Mouse (Mus musculus) hindbrain, embryonic 13.5 days (tissue): ENCODE results near the gene Cadm2. TPM values are rescaled to one million over a fixed set of nuclear protein-coding genes. Genes with fewer than 3 reads are reported as not detected.

ENCODE experiments used
- ATAC-seq: fragments of 200-750 bp; cut with Nextera tagmentation; 2 replicates; pipeline ENCODE4 v1.8.0; 2017; ENCODE audit warnings: moderate TSS enrichment; ENCODE audit not compliant: low FRiP score
- H3K27ac ChIP-seq: fragments of 300-500 bp; sonication (generic); 2 replicates; pipeline ENCODE4 v1.5.1; 2015; ENCODE audit warnings: inconsistent platforms, mild to moderate bottlenecking, moderate library complexity
- H3K27me3 ChIP-seq: fragments of 300-500 bp; sonication (generic); 2 replicates; pipeline ENCODE4 v1.6.1; 2015; ENCODE audit warnings: mild to moderate bottlenecking, inconsistent platforms
- H3K36me3 ChIP-seq: fragments of 300-500 bp; sonication (generic); 2 replicates; pipeline ENCODE4 v1.6.1; 2015; ENCODE audit warnings: mild to moderate bottlenecking, inconsistent platforms
- H3K4me1 ChIP-seq: fragments of 300-500 bp; sonication (generic); replicated peaks from 2 replicates; pipeline ENCODE4 v1.6.1; 2015; ENCODE audit warnings: inconsistent platforms
- H3K4me2 ChIP-seq: fragments of 300-500 bp; sonication (generic); 2 replicates; pipeline ENCODE4 v1.6.1; 2015; ENCODE audit warnings: inconsistent platforms, mild to moderate bottlenecking, moderate library complexity
- H3K4me3 ChIP-seq: fragments of 300-500 bp; sonication (generic); 2 replicates; pipeline ENCODE4 v1.5.1; 2015; ENCODE audit warnings: mild to moderate bottlenecking, inconsistent platforms
- H3K9ac ChIP-seq: fragments of 300-500 bp; sonication (generic); 2 replicates; pipeline ENCODE4 v1.6.1; 2015; ENCODE audit warnings: mild to moderate bottlenecking, inconsistent platforms
- H3K9me3 ChIP-seq: fragments of 300-500 bp; sonication (generic); 2 replicates; pipeline ENCODE4 v1.6.1; 2016; ENCODE audit warnings: inconsistent platforms
- WGBS: fragments of 180-500 bp; shearing (Covaris S2); methylation state at CpG from one replicate; pipeline ENCODE4 v1.1.7; 2015; 5-methylcytosine and 5-hydroxymethylcytosine counted together
- polyA plus RNA-seq: library from polyadenylated mRNA; unstranded; fragments of >200 nt; fragmentation: Nextera tagmentation; extraction: Ambion mirVana; gene quantifications from 2 replicates; pipeline ENCODE4 v1.2.1, GENCODE M21; 2015

The Cadm2 gene
- polyA plus RNA-seq, 1 experiment from 2014 or later, result 31.4 TPM

DNA sequence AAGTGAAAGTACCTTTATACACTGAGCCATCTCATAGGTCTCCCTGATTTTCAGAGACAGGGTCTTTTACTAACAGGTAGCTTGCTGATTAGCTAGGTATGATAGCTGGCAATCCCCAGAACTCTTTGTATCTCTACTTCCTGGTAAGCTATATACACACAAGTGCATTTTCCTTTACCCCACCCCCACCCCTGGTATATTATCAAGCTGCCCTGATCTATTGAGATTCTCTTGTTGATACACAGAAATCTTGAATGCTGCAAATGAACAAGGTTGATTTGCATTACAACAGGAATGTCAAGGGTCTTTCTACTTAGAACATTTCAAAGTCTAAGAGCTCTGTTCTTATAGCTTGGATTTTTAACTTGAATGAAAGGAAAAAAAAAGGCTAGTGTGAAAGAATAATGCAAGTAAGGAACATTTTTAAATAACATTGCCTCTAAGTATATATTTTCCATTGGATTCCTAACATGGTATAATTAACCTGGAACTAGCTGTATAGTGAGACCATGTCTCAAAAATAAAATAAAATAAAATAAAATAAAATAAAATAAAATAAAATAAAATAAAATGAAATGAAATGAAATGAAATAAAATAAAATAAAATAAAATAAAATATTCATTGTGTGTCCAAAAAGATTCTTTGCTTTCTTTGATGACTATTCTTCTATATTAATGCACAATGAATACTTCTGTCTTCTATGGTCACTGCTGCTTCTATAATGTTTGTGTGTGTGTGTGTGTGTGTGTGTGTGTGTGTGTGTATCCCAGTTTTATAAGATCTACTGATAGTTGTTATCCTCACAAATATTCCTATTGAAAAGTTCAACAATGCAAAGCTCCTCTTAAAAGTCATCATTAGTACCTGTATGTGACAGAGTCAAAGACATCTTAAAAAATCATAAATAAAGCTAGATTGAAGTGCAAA, 858.9 kb downstream of the Cadm2 start:
- Histone ChIP-seq H3K9ac (no peak overlapping the region), H3K4me3 (no peak overlapping the region), H3K27me3 (no peaks in the 10 kb centered on the region), H3K4me1 (no peaks in the 10 kb centered on the region), H3K36me3 (no peaks in the 10 kb centered on the region), H3K4me2 (no peak overlapping the region), H3K27ac (no peak overlapping the region), H3K9me3 (no peaks in the 10 kb centered on the region)
- ATAC-seq, result no peak

DNA sequence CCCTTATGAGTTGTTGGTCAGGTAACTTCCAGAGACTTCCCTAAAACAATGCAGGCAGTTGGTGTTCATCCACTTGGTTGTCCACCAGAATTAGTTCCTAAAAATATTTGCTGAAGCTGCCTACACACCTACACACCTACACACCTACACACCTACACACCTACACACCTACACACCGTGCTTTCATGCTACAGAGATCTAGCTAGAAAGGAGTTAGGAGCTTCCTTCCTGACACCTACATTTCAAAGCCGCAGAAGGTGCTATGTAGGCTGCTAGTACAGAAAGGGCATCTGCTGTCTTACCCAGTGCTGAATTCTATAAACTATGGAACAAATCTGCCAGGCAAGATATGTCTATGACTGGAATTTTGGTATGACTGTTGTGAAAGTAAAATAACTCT, 872.2 kb downstream of the Cadm2 start:
- Histone ChIP-seq H3K4me2 (no peak overlapping the region), H3K9me3 (no peaks in the 10 kb centered on the region), H3K9ac (no peak overlapping the region), H3K27ac (no peak overlapping the region), H3K27me3 (no peaks in the 10 kb centered on the region), H3K36me3 (no peaks in the 10 kb centered on the region), H3K4me3 (no peak overlapping the region), H3K4me1 (no peaks in the 10 kb centered on the region)
- 89% methylated on average over 2 of the region's 2 CpGs for WGBS
- ATAC-seq, result no peak

DNA sequence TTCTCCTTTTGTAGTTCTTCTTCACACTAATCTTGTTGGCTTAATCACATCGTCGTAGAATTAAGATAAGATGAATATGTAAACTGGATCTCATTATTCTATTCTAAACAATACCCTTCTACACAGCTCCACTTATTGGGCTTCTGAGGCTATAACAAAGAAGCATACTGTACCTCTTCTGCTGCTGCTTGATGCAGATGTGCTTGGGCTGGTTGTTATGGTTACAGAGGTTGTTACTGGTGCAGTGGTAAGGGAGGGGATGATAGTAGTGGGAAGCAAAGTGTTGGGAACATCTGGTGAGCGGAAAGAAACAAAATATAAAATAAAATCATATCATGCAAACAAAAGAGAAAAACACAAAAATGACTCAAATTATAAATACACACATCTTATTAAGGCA, 889.5 kb downstream of the Cadm2 start:
- H3K9ac ChIP-seq, result no peak overlapping the region
- H3K4me3 ChIP-seq, result no peak overlapping the region
- WGBS, result 50% methylated on average over 3 of the region's 3 CpGs
- ATAC-seq, result peak; percentile 88; the same call in 1 of the 2 replicates
- no peaks in the 10 kb centered on the region for H3K9me3 ChIP-seq
- no peaks in the 10 kb centered on the region for H3K36me3 ChIP-seq
- no peak overlapping the region for H3K4me2 ChIP-seq
- no peaks in the 10 kb centered on the region for H3K4me1 ChIP-seq
- H3K27me3 ChIP-seq, result no peaks in the 10 kb centered on the region
- no peak overlapping the region for H3K27ac ChIP-seq

DNA sequence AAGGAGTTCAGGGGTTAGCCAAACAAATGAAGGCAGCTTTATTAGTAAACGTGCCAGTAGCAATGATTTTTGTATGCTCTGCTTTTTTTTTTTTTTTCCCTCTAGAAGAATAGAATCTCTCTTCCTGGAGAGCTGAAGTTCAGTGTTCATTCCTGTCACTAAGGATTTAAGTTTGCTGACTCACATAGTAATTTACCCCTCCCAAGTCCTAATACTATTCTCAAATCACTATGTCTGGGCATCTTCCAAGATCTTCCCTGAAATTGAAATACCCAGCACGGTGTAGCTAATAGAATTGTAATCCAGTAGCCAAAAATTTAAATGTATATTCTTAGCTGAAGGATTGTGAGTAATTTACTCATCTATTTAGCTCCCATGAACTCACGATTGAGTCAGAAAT, 914.2 kb downstream of the Cadm2 start:
- Histone ChIP-seq H3K27me3 (no peaks in the 10 kb centered on the region), H3K4me2 (no peak overlapping the region), H3K9ac (no peak overlapping the region), H3K9me3 (no peaks in the 10 kb centered on the region), H3K4me1 (no peaks in the 10 kb centered on the region), H3K27ac (no peak overlapping the region), H3K4me3 (no peak overlapping the region), H3K36me3 (no peaks in the 10 kb centered on the region)
- WGBS, result 54% methylated on average over 3 of the region's 3 CpGs
- ATAC-seq, result no peak

DNA sequence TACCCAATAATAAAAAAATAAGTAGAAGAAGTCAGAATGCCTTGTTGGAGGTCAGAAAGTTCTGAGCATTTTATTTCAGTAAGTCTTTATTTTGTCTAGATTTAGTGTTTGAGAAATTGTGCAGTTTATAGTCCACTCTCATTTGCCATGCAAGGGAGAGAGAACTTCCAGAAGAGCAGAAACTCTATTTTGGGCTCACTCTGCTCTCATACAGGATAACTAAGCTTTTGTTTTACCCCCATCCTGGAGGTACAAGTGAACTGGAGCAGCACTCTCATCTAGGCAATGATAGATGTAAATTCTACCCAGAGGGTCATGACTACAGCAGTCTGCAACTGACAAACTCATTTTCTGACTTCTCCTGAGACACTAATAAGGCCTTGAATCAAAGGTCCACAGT, 925.9 kb downstream of the Cadm2 start:
- Histone ChIP-seq H3K4me1 (no peaks in the 10 kb centered on the region), H3K27me3 (no peaks in the 10 kb centered on the region), H3K27ac (no peak overlapping the region), H3K36me3 (no peaks in the 10 kb centered on the region), H3K9ac (no peak overlapping the region), H3K4me2 (no peak overlapping the region), H3K4me3 (no peak overlapping the region), H3K9me3 (no peaks in the 10 kb centered on the region)
- no peak for ATAC-seq

DNA sequence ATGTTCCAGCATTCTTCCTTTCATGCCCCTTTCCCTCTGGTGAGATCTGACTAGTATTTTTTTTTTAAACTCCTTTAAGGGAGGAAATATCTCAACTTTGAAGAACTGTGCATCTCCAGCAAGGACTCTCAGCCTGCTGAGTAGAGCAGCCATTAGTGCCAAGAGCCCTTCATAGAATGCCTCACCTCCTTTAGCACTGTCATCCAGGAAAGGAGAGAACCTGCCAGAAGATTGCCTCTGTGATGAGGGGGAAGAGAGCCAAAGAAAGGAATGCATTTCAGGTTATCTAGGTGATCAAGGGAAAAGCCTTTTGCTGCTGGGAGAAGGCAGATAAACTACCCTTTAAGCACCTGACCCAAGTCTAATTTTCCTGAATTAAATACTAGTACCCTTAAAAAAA, 943.5 kb downstream of the Cadm2 start:
- no peak overlapping the region for H3K9ac ChIP-seq
- no peak overlapping the region for H3K4me2 ChIP-seq
- no peak overlapping the region for H3K4me3 ChIP-seq
- no peaks in the 10 kb centered on the region for H3K9me3 ChIP-seq
- no peak overlapping the region for H3K27ac ChIP-seq
- H3K4me1 ChIP-seq, result no peaks in the 10 kb centered on the region
- H3K36me3 ChIP-seq, result no peaks in the 10 kb centered on the region
- ATAC-seq, result no peak
- no peaks in the 10 kb centered on the region for H3K27me3 ChIP-seq

DNA sequence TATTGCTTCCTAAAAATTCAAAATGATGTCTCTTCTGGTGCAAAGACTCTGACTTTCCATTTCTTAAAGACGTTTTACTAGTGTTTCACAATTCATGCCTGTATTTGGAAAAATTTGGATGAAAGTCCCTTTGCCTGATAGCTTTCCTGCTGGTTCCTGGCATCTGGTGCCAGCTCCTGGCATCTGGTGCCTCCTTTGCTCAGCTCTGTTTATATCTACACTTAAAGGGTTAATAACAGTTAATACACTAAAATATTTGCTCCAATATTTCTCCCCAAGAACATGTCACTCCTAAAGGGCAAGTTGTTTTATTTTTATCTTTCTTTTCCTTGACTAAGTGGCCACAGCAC, 969.7 kb downstream of the Cadm2 start:
- H3K4me1 ChIP-seq, result no peaks in the 10 kb centered on the region
- no peak overlapping the region for H3K4me3 ChIP-seq
- H3K9ac ChIP-seq, result no peak overlapping the region
- no peak for ATAC-seq
- H3K4me2 ChIP-seq, result no peak overlapping the region
- no peaks in the 10 kb centered on the region for H3K36me3 ChIP-seq
- WGBS, result 74% methylated on average over 1 of the region's 1 CpGs
- H3K27ac ChIP-seq, result no peak overlapping the region
- no peaks in the 10 kb centered on the region for H3K27me3 ChIP-seq
- no peaks in the 10 kb centered on the region for H3K9me3 ChIP-seq

DNA sequence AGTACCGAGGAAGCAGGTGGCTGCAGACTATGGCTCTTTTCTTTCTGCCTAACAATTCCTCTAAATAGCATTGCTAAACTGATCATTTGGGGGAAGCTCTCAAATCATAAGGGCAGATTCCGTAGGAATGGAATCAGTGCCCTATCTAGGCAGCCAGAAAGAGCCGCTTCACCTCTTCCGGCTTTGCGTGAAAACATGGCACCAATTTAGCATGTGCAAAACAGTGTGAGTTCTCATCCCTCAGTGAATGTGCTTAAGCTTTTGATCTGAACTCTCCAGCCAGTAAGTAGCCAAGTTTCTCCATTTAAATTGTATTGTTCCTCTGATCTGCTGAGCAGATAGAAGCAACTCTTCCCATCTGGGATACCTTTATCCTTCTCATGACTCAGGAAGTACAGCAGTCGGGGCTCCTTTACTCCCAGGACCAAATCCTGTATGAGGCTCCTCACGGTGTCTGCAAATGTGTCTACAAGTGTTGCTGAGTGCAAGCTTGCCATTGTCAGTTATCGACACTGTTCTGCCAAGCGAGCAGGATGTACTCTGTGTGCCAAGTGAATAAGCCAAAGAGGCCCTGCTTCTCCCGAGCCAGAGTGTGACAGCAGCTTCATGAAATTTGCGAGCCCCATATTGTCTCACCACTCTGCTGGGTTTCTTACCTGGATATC, 970.2 kb downstream of the Cadm2 start:
- Histone ChIP-seq H3K27me3 (no peaks in the 10 kb centered on the region), H3K4me1 (no peaks in the 10 kb centered on the region), H3K36me3 (no peaks in the 10 kb centered on the region), H3K9ac (no peak overlapping the region), H3K9me3 (no peaks in the 10 kb centered on the region), H3K27ac (no peak overlapping the region), H3K4me2 (no peak overlapping the region), H3K4me3 (no peak overlapping the region)
- no peak for ATAC-seq
- WGBS, result 84% methylated on average over 11 of the region's 11 CpGs

DNA sequence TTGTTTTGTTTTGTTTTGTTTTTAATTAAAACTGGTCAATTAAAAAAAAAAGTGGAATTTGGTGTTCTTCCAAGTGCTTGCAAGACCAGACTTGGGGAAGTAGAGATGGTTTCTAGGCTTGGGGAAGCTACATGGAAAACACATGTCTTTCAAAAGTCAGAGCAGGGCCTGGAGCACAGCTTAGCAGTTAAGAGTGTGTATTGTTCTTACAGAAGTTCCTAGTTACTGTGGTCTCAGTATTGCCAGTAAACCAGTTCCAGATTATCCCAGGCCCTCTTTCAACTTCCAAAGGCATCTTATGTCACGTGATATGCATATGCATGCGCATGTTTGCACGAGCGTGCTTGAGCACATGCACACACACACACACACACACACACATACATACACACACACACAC, 972.9 kb downstream of the Cadm2 start:
- no peaks in the 10 kb centered on the region for H3K27me3 ChIP-seq
- no peak overlapping the region for H3K27ac ChIP-seq
- H3K4me2 ChIP-seq, result no peak overlapping the region
- 89% methylated on average over 4 of the region's 4 CpGs for WGBS
- H3K4me3 ChIP-seq, result no peak overlapping the region
- H3K4me1 ChIP-seq, result no peaks in the 10 kb centered on the region
- H3K9ac ChIP-seq, result no peak overlapping the region
- no peak for ATAC-seq
- no peaks in the 10 kb centered on the region for H3K36me3 ChIP-seq
- no peaks in the 10 kb centered on the region for H3K9me3 ChIP-seq

DNA sequence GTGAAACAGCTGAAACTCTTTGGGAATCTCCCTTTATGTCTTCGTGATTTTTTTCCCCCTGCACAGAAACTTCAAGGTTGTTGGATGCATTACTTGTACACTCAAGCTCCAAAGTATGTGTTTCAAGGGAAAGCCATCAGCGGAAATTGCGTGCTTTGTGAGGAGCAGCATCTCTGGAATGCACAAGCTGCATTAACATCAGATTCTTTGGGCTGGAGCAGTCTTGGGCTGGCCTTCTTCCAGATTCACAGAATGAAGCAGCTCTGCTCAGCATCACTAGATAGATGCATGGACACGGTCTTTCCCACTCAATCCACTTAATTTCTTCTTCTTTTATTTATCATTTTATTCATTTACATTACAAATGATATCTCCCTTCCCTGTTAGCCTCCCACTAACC, 977.1 kb downstream of the Cadm2 start:
- Histone ChIP-seq H3K27me3 (no peaks in the 10 kb centered on the region), H3K9ac (no peak overlapping the region), H3K4me2 (no peak overlapping the region), H3K27ac (no peak overlapping the region), H3K4me3 (no peak overlapping the region), H3K9me3 (no peaks in the 10 kb centered on the region), H3K4me1 (no peaks in the 10 kb centered on the region), H3K36me3 (no peaks in the 10 kb centered on the region)
- ATAC-seq, result no peak
- WGBS, result 79% methylated on average over 4 of the region's 4 CpGs

DNA sequence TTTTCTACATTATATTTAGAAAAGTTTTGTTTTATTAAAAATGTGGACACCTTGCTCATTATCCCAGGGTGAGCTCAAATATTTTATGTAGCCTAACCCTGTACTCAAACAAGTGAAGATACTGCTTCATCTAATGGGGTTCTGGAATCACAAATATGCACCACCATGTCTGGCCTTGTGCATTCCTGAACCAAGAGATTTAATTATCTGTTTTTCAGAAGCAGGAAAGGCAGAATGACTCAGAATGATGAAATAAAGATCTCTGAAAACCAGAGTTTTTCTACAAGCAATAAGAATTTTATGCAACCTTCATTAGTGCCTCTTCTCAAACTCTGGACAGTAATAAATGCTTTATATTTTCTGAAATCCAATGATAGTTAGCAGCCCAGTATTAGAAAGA, 993.2 kb downstream of the Cadm2 start:
- Histone ChIP-seq H3K4me1 (no peaks in the 10 kb centered on the region), H3K4me3 (no peak overlapping the region), H3K27me3 (no peaks in the 10 kb centered on the region), H3K27ac (no peak overlapping the region), H3K9ac (no peak overlapping the region), H3K4me2 (no peak overlapping the region), H3K9me3 (no peaks in the 10 kb centered on the region), H3K36me3 (no peaks in the 10 kb centered on the region)
- no peak for ATAC-seq

DNA sequence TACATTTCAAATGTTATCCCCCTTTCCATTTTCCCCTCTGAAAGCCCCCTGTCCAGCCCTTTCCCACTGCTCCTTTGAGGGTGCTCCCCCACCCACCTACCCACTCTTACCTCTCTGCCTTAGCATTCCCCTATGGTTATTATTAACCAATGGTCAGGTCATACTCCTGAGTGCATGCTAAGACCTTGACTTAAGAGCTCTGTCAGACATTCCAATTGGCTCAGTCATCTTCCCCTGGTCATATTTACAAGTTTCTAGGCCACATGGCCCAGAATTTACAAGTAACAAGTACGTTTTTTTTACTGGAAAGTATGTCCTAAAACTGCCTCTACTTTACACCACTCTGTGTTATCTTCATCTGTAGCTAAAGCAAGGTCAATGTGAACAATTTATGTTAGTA, 998.3 kb downstream of the Cadm2 start:
- Histone ChIP-seq H3K4me2 (no peak overlapping the region), H3K4me1 (no peaks in the 10 kb centered on the region), H3K4me3 (no peak overlapping the region), H3K36me3 (no peaks in the 10 kb centered on the region), H3K9me3 (no peaks in the 10 kb centered on the region), H3K27me3 (no peaks in the 10 kb centered on the region), H3K9ac (no peak overlapping the region), H3K27ac (no peak overlapping the region)
- 55% methylated on average over 1 of the region's 1 CpGs for WGBS
- no peak for ATAC-seq

DNA sequence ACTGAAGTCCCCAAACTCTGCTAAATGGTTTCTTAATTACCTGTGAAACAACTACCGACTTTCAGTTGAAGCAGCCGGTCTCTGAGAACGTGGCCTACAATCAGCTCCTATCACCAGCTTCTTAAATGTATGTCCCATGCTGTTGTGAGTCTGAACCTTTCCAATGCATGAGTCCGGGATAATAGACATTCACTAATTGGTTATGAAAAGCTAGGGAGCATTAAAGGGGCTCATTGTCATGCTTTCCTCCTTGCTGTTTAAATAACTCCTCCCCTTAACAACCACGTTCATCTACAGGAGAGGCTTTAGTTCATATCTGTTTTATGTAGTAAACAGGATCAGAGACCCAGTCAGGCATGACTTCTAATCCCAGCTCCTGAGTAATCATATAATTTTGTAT, 1008.1 kb downstream of the Cadm2 start:
- no peak overlapping the region for H3K9ac ChIP-seq
- no peaks in the 10 kb centered on the region for H3K9me3 ChIP-seq
- no peak overlapping the region for H3K4me2 ChIP-seq
- H3K36me3 ChIP-seq, result no peaks in the 10 kb centered on the region
- no peak for ATAC-seq
- H3K4me3 ChIP-seq, result no peak overlapping the region
- H3K27ac ChIP-seq, result no peak overlapping the region
- H3K4me1 ChIP-seq, result no peaks in the 10 kb centered on the region
- no peaks in the 10 kb centered on the region for H3K27me3 ChIP-seq
- WGBS, result 40% methylated on average over 5 of the region's 5 CpGs
